Mouse (Mus musculus) CD4-positive helper T cell, adult 2 months (primary cell): ENCODE data around the gene Ap4m1.
A peak's percentile ranks its signal among the peaks of the same experiment; 100 is the strongest.

Experiments used
- DNase-seq: peaks from one replicate; pipeline ENCODE4 v3.0.0-alpha.2; 2012; ENCODE audit warnings: low read depth, missing footprints, low spot score

Ap4m1 gene

GRCm38 (mm10) chr5:138171695-138172491 is at the start of gene Ap4m1, which contains the start of gene Mcm7:
Gene Ap4m1, plus strand, starts transcription at chr5:138172002.
Gene Mcm7, minus strand, starts transcription at chr5:138172422.
- peak; percentile 97 for DNase-seq

GRCm38 (mm10) chr5:138132425-138133064 is 39.3 kb upstream of the Ap4m1 start:
- no peak for DNase-seq

- DNase-seq: no peak
These were observed 34.5 kb upstream of the Ap4m1 start for GRCm38 (mm10) chr5:138137257-138137656.

- peak; percentile 55 for DNase-seq
These were observed 33.8 kb upstream of the Ap4m1 start for GRCm38 (mm10) chr5:138137935-138138549.

GRCm38 (mm10) chr5:138138585-138138984 is 33.2 kb upstream of the Ap4m1 start:
- no peak for DNase-seq

- no peak for DNase-seq
These were observed 17.4 kb upstream of the Ap4m1 start for GRCm38 (mm10) chr5:138154390-138154789.

- peak; percentile 91 for DNase-seq
These were observed 16.3 kb upstream of the Ap4m1 start, which contains the start of gene Zfp113 for GRCm38 (mm10) chr5:138155443-138155976. Gene Zfp113, minus strand, starts transcription at chr5:138155744.

- no peak for DNase-seq
These were observed 11.5 kb upstream of the Ap4m1 start for GRCm38 (mm10) chr5:138160224-138160762.

- peak; percentile 95 for DNase-seq
These were observed 10.7 kb upstream of the Ap4m1 start, which contains the start of gene Cops6 for GRCm38 (mm10) chr5:138160842-138161665. Gene Cops6, plus strand, starts transcription at chr5:138161071.

GRCm38 (mm10) chr5:138163046-138163445 is 8.8 kb upstream of the Ap4m1 start:
- no peak for DNase-seq

- no peak for DNase-seq
These were observed 8.2 kb upstream of the Ap4m1 start for GRCm38 (mm10) chr5:138163610-138164009.

- DNase-seq: no peak
These were observed 6.2 kb upstream of the Ap4m1 start for GRCm38 (mm10) chr5:138165594-138165993.

GRCm38 (mm10) chr5:138170936-138171561 is 753 bp upstream of the Ap4m1 start:
- DNase-seq: peak; percentile 93

GRCm38 (mm10) chr5:138173217-138173616 is 1.4 kb downstream of the Ap4m1 start:
- no peak for DNase-seq

- peak; percentile 94 for DNase-seq
These were observed 15.3 kb downstream of the Ap4m1 start, which contains the start of the genes Taf6 and Cnpy4 for GRCm38 (mm10) chr5:138186950-138187638. Gene Taf6, minus strand, starts transcription at chr5:138187451. Gene Cnpy4, plus strand, starts transcription at chr5:138187485.

- peak; percentile 86 for DNase-seq
These were observed 16.0 kb downstream of the Ap4m1 start for GRCm38 (mm10) chr5:138187661-138188306.

- DNase-seq: peak; percentile 78
These were observed 22.2 kb downstream of the Ap4m1 start, which contains the start of gene Mblac1 for GRCm38 (mm10) chr5:138193771-138194727. Gene Mblac1, plus strand, starts transcription at chr5:138194314.
